Mouse (Mus musculus) megakaryocyte, embryonic 14.5 days (primary cell): ENCODE data around the gene Adgrv1.

Source experiments
- FLI1 ChIP-seq: IDR thresholded peaks from 2 replicates; pipeline ENCODE4 v1.6.1; 2012; ENCODE audit warnings: low read length, inconsistent platforms, mixed read lengths
- GATA1 ChIP-seq: IDR thresholded peaks from 3 replicates; pipeline ENCODE4 v1.6.1; 2012; ENCODE audit warnings: mixed read lengths, low read length, inconsistent platforms, borderline replicate concordance

GRCm38 (mm10) chr13:81369564-81369963, 263.4 kb downstream of the Adgrv1 start:
- TF ChIP-seq GATA1 (no peak), FLI1 (no peak)
